Mouse (Mus musculus) ES-Bruce4 (cell line): ENCODE data around the gene Prep.

Experiments
- CTCF ChIP-seq: IDR thresholded peaks from one replicate; pipeline ENCODE4 v1.8.1; 2011; ENCODE audit warnings: low read depth, low read length
- POLR2A ChIP-seq: IDR thresholded peaks from one replicate; pipeline ENCODE4 v1.8.1; 2011; ENCODE audit warnings: low read length; ENCODE audit not compliant: insufficient read depth

DNA sequence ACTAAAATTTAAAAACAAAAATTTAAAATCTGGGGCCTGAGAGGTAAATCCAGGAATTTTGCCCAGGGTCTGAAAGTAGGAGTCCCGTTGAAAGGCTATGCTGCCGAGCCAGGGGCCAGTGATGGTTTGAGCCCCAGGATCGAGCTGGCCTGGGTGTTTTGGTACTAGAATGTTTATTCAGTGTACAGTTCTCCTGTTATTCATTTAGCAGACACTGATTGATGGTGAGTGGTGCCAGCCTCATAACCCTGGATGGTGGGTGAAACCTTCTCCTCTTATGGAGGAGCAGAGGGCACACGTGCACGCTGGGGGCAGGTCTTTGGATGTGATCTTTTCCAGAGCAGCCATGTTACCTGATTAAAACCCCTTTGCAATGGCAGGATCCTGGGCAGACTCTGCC lies 75.4 kb downstream of the Prep start:
- TF ChIP-seq CTCF: no peak
- no peak for TF ChIP-seq POLR2A
